Mouse (Mus musculus) frontal cortex, postnatal 36 days (tissue): ENCODE results near the gene Ksr2.
"Not testable (repeated sequence)": the region's sequence is repeated elsewhere in the genome, so short reads cannot be mapped to it uniquely, and the experiment has no call there.

Source experiments
- DNase-seq, 2 experiments: peaks; one replicate each; pipeline ENCODE4 v3.0.0; 2022; ENCODE audit warnings: low spot score in 2 of 2

Ksr2 gene

GRCm38 (mm10) chr5:117408216-117408615, 5.6 kb upstream of the Ksr2 start:
- DNase-seq, result no peak

DNA sequence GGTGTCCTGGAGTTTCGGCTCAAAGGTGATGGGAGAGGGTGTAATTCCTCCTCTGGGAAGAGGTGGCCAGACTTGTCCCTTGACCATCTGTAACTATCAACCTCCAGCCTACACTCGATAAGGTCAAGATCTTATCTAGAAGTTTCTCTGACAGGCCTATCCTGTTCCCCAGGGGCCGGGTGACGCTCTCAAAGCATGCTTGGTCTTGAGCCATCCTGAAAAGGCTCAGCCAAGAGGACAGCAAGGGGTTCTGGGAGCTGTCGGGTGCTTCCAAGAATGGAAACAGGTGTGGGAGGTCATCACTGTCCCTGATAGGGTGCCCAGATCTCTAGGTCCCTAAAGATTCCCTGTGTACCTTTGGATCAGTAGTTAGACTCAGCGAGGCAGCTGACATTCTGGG, 4.4 kb upstream of the Ksr2 start:
- no peak for DNase-seq

DNA sequence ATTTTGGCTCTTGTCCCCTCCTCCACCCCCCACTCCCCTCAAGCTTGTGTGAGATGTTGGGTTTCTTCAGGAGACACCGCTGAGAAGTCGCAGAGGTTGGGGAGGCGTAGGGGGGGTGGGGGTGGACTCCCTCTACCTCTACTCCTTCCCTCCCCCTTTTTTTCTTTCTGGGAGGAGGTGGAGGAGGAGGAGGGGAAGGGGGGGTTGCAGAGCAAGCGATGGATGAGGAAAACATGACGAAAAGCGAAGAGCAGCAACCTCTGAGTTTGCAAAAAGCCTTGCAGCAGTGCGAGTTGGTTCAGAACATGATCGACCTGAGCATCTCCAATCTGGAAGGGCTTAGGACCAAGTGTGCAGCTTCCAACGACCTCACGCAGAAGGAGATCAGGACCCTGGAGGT, 811 bp downstream of the Ksr2 start:
- DNase-seq, result peak; percentile 21 to 31

DNA sequence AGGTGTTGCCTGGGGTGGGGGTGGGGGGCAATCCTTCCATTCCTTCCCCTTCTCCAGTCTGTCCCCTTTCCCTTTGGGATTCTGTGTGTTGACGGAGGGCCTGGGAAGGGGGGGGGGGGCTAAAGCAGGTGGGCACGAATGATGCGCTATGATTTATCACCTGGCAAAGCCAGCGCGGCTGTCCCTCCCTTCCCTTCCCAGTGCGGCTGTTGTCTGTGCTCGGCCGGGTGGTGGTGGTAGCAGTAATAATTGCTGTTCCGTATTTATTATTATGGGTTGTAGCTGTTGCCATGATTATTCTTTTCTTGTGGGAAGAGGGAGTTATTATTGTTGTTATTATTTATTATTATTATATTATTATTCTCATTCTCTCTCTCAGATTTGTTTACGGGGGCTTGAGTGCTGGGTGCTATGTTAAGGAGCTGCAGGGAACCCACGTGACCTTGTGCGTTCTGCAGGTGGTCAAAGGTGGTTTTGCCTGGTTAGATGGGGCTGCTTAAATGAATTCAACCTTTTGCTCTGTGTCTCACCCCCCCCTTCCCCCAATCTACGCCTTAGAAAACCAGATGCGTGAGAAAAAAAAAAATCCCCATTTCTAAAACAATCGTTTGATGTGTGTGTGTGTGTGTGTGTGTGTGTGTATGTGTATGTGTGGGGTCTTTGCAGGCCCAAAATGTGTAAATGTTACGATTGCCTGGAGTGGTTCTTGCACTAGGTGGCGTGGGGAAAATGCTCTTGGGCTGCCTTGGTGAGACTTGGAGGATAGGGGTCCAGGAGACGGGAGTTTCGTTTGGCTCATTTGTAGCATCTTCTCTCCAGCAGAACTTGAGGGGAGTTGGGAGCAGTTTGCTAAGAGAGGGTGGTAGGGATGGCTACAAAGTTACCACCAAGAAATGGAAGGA, 1.5 kb downstream of the Ksr2 start:
- DNase-seq, result peak; percentile 19 to 24

GRCm38 (mm10) chr5:117417442-117417841, 3.6 kb downstream of the Ksr2 start:
- DNase-seq, result no peak

DNA sequence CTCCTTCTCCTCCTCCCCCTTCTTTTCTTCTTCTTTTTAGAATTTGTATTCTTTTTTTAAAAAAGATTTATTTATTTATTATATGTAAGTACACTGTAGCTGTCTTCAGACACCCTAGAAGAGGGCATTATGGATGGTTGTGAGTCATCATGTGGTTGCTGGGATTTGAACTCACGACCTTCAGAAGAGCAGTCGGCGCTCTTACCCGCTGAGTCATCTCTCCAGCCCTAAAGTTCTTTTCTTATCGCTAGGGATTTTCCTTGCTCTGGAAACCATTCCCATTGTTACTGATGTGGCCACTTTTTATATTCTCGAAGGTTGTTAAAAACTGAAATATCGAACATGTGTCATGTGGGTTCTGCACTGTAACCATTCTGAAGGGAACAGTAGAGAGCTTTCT, 19.7 kb downstream of the Ksr2 start:
- DNase-seq, result not testable (repeated sequence)

GRCm38 (mm10) chr5:117440261-117440660, 26.5 kb downstream of the Ksr2 start:
- no peak for DNase-seq

DNA sequence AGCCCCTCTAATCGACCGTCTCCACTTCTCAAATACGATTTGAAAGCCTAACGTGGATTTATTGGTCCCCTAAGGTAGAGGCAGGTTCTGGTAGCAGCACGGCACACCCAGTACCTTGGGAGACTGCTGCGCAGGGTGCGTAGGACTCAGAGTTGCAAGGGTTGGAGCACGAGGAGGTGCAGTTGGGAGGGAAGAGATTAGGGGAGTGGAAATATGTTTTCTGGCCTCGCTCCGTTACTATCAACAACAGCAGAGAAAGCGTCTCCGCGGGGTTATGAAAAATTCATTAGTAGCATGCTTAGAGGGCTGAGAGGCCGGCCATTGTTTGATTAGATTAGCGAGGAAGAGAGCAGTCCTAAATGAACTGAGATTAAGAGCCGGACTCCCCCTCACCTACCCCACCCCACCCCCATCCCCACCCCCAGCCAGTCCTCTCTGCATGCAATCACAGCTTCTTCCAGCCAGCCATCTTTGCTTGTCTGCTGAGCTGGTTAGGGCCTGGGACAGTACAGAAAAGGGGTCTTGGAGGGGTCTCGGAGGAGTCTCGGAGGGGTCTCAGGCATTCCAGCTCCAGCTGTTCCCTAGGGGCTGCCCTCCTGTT, 27.5 kb downstream of the Ksr2 start:
- no peak for DNase-seq

DNA sequence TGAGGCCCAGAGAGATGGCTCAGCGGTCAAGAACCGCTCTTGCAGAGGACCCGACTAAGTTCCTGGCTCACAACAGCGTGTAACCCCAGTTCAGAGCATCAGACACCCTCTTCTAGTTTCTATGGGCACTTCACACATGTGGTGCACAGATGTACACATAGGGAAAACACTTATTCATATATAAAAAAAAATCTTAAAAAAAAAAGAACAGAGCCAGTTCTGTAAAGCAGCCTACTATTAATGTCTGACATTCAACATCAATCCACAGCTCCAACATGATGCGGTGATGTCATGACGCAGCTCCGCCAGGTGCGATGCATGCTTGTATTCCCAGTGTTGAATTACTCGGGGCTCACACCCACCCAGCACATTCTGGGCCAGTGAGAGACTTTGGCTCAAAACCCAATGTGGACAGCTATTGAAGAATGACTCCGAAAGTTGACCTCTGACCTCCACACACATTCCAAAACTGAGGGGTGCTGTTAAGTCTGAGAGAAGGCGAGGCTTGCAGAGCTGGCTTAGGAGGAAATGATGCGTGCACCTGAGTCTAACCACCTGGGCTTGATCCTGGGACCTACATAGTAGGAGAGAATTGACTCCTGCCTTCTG, 28.5 kb downstream of the Ksr2 start:
- no peak for DNase-seq

DNA sequence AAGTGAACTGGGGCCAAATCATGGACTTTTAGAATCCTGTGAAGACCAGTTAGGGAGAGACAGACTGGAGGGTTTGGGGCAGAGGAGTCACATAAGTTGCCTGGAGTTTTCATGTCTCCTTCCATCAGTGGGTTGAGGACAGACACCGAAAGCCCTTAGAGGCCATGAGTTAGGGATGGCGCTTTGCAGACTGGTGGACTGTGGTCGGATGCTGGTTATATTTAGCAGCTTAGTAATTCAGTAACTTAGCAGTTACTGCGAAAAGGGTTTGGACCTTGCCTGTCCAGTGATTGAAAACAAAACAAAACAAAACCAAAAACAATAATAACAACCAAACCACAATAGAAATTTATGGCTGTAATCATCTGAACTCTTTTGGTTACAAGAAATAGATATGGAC, 29.3 kb downstream of the Ksr2 start:
- no peak for DNase-seq

- DNase-seq, result peak; percentile 62 to 75
Measured at GRCm38 (mm10) chr5:117443902-117444301, 30.1 kb downstream of the Ksr2 start.

DNA sequence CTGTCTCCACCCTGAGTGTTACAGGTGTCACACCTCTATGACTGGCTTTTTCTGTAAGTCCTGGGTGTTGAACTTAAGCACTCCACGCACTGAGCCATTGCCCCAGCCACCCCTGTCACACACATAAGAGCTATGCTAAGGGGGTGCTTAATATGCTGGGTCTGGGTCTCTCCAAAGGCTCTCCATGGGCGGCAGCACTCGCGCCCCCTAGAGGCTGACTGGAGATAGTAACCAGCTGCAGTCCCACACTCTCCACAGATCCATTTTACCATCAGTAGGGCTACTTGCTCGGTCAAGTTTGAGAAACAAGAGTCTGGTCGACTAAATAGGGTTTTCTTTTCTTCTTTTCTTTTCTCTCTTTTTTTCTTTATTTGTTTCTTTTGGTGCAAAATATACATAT, 33.9 kb downstream of the Ksr2 start:
- no peak for DNase-seq

GRCm38 (mm10) chr5:117452013-117452412, 38.2 kb downstream of the Ksr2 start:
- DNase-seq, result no peak

- DNase-seq, result no peak
Measured at GRCm38 (mm10) chr5:117455546-117455945, 41.7 kb downstream of the Ksr2 start.

- DNase-seq, result no peak
Measured at GRCm38 (mm10) chr5:117457121-117457520, 43.3 kb downstream of the Ksr2 start.

- no peak for DNase-seq
Measured at GRCm38 (mm10) chr5:117457583-117457982, 43.8 kb downstream of the Ksr2 start.

DNA sequence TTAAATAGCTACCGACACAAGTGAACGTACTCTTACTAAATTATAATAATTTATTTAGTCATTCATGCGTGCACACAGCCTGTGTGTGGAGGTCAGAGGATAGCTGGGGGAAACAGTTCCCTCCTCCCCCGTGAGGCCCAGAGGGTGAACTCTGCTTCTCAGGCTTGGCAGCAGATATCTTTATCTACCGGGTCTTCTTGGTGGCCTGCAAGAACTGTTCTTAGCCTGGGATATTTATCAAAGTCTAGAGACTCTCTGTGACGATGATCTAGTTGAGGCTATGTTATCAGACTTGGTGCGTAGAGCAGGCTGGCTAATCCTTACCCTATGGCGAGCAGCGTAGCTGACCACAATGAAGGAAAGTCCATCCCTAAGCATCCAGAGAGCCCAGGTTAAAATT, 45.1 kb downstream of the Ksr2 start:
- DNase-seq, result no peak

GRCm38 (mm10) chr5:117460261-117460660, 46.5 kb downstream of the Ksr2 start:
- no peak for DNase-seq

- no peak for DNase-seq
Measured at GRCm38 (mm10) chr5:117467052-117467451, 53.3 kb downstream of the Ksr2 start.

DNA sequence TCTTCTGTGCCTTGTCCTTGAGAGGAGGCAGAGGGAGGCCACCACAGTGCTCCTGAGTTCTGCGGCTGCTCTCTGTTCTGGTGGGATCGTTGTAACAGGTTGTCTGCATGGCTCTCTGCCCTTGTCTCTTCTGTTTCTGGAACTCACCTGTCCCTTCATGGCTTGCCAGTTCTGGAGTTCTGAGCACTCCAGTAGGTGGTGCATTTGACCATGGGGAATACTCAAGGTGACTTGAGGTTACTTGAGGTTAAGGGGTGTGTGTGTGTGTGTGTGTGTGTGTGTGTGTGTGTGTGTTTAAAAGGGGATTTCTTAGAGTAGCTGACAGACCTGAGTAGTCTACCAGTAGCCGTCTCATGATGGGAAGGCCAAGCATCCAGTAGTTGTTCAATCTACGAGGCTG, 55.2 kb downstream of the Ksr2 start:
- DNase-seq, result no peak

- DNase-seq, result no peak
Measured at GRCm38 (mm10) chr5:117469572-117469971, 55.8 kb downstream of the Ksr2 start.

GRCm38 (mm10) chr5:117481162-117481561, 67.4 kb downstream of the Ksr2 start:
- no peak for DNase-seq

GRCm38 (mm10) chr5:117481586-117481985, 67.8 kb downstream of the Ksr2 start:
- DNase-seq, result no peak
